Mouse (Mus musculus): ENCODE results near the gene Gnl2. TPM values are rescaled to one million over a fixed set of nuclear protein-coding genes. Genes with fewer than 3 reads are reported as not detected.

Gene Gnl2
- polyA plus RNA-seq, 1 experiment from 2014 or later = 42.3 TPM

DNA sequence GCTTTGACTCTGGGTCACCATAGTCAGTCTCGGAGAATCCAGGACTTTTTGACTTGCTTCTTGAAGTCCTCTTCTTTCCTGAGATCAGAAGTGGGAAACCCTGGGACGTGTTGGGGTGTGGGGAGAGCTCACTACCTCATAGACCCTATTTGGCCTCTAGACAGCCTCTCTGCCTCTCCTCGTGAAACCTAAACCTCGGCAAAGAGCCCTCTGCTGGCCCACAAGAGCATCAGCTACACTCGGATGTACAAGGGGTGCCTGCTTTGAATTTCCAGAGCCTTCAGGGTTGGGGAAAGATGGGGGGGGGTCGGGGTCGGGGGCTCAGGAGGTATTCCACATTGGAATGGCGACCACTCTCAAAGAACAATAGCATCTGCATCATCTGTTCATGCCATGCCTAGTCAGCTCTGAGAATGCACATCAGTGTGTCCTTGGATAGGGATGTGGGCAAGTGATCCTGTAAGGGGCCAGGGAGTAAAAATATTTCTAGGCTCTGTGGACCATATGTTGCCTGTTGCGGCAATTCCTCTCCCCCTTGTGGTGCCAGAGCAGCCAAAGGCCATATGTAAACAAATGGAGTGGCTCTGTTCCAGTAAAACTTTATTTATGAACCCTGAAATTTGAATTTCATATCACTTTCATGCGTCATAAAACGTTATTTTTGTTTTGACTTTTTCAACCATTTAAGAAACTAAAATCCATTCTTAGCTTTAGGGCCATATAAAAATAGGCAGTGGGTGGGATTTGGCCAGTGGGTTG lies 4.6 kb downstream of the Gnl2 start:
- Histone ChIP-seq H3K27ac (ENCODE audit: low read length) (no peak overlapping the region), H3K4me1 (ENCODE audit: insufficient read depth, low read depth, low read length) (peaks cover 5% of the 10 kb centered on the region; the same call in 1 of the 2 replicates), H3K4me3 (ENCODE audit: low read depth, low read length) (no peak overlapping the region), H3K4me2 (replicated peaks; ENCODE audit: low read depth, low read length) (no peak overlapping the region), H3K9me3 (ENCODE audit: low read length) (no peaks in the 10 kb centered on the region), H3K9ac (replicated peaks; ENCODE audit: low read depth) (no peak overlapping the region), H3K27me3 (replicated peaks; ENCODE audit: insufficient read depth, low read length) (no peaks in the 10 kb centered on the region), H3K36me3 (ENCODE audit: insufficient read depth, low read length) (no peaks in the 10 kb centered on the region)
- TF ChIP-seq EP300 (IDR thresholded peaks at IDR 0.05) (no peak), CTCF (IDR thresholded peaks at IDR 0.05) (peak; percentile 47)
- ATAC-seq = no peak
- WGBS = 30% methylated on average over 11 of the region's 11 CpGs
- no peak for DNase-seq (ENCODE audit: low spot score)

DNA sequence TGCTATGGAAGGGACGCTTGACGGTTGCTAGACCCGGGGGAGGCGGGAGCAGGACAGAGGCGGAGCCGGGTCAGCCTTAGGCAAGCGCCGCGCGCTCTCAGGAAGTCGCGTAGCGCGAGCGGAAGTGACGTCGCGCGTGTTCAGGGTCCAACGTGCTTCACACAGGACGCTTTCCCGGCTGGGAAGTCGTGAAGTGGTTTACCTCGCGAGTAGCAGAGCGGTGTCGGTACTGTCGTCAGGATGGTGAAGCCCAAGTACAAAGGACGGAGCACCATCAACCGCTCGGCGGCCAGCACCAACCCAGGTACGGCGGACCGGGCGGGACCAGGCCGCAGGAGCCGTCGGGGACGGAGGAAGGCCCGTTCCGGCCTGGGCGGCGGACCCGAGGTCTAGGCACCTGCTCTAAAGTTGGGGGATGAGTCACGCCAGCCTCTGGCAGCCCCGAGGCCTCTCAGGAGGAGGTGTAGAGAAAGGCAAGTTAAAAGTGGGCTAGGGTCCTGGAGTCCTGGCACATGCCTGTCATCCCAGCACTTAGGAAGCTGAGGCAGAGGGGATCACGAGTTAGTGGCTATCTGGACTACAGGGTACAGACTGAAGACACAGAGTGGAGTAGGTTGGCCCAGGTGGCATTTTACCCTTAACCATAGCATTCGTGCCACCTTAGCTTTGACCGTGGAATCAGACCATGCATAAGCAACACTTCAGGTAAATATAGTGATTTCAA lies 13.7 kb downstream of the Gnl2 start:
- H3K27me3 ChIP-seq (replicated peaks; ENCODE audit: insufficient read depth, low read length) = no peaks in the 10 kb centered on the region
- H3K36me3 ChIP-seq (ENCODE audit: insufficient read depth, low read length) = no peaks in the 10 kb centered on the region
- H3K27ac ChIP-seq (ENCODE audit: low read length) = peak overlapping the region; percentile 48
- peak; percentile 99 for ATAC-seq
- under 1% methylated on average over 50 of the region's 50 CpGs for WGBS
- H3K4me1 ChIP-seq (ENCODE audit: insufficient read depth, low read depth, low read length) = peaks cover 6% of the 10 kb centered on the region; the same call in 1 of the 2 replicates
- peak overlapping the region; percentile 68 for H3K4me3 ChIP-seq (ENCODE audit: low read depth, low read length)
- H3K4me2 ChIP-seq (replicated peaks; ENCODE audit: low read depth, low read length) = peak overlapping the region; percentile 92
- TF ChIP-seq EP300 (IDR thresholded peaks at IDR 0.05) = no peak
- no peak for TF ChIP-seq CTCF (IDR thresholded peaks at IDR 0.05)
- DNase-seq (ENCODE audit: low spot score) = peak; percentile 96
- H3K9ac ChIP-seq (replicated peaks; ENCODE audit: low read depth) = peak overlapping the region; percentile 72
- H3K9me3 ChIP-seq (ENCODE audit: low read length) = no peaks in the 10 kb centered on the region

GRCm38 (mm10) chr4:125034341-125034740 lies 18.0 kb downstream of the Gnl2 start:
- H3K27ac ChIP-seq (ENCODE audit: low read length) = no peak overlapping the region
- H3K4me3 ChIP-seq (ENCODE audit: low read depth, low read length) = no peak overlapping the region
- H3K4me2 ChIP-seq (replicated peaks; ENCODE audit: low read depth, low read length) = no peak overlapping the region
- 71% methylated on average over 4 of the region's 4 CpGs for WGBS
- H3K9ac ChIP-seq (replicated peaks; ENCODE audit: low read depth) = no peak overlapping the region
- ATAC-seq (no peak), DNase-seq (ENCODE audit: low spot score) (peak; percentile 68)
- no peaks in the 10 kb centered on the region for H3K27me3 ChIP-seq (replicated peaks; ENCODE audit: insufficient read depth, low read length)
- no peaks in the 10 kb centered on the region for H3K9me3 ChIP-seq (ENCODE audit: low read length)
- H3K4me1 ChIP-seq (ENCODE audit: insufficient read depth, low read depth, low read length) = peaks cover 6% of the 10 kb centered on the region; the same call in 1 of the 2 replicates
- TF ChIP-seq CTCF (IDR thresholded peaks at IDR 0.05) = no peak
- no peak for TF ChIP-seq EP300 (IDR thresholded peaks at IDR 0.05)
- H3K36me3 ChIP-seq (ENCODE audit: insufficient read depth, low read length) = no peaks in the 10 kb centered on the region

GRCm38 (mm10) chr4:125044454-125044853 lies 28.1 kb downstream of the Gnl2 start:
- no peak for TF ChIP-seq EP300 (IDR thresholded peaks at IDR 0.05)
- no peak for TF ChIP-seq CTCF (IDR thresholded peaks at IDR 0.05)
- no peaks in the 10 kb centered on the region for H3K27me3 ChIP-seq (replicated peaks; ENCODE audit: insufficient read depth, low read length)
- 83% methylated on average over 7 of the region's 7 CpGs for WGBS
- DNase-seq (ENCODE audit: low spot score) (no peak), ATAC-seq (no peak)
- H3K4me3 ChIP-seq (ENCODE audit: low read depth, low read length) = no peak overlapping the region
- H3K9ac ChIP-seq (replicated peaks; ENCODE audit: low read depth) = no peak overlapping the region
- H3K36me3 ChIP-seq (ENCODE audit: insufficient read depth, low read length) = peaks cover 53% of the 10 kb centered on the region
- H3K4me1 ChIP-seq (ENCODE audit: insufficient read depth, low read depth, low read length) = no peaks in the 10 kb centered on the region
- H3K9me3 ChIP-seq (ENCODE audit: low read length) = no peaks in the 10 kb centered on the region
- no peak overlapping the region for H3K27ac ChIP-seq (ENCODE audit: low read length)
- no peak overlapping the region for H3K4me2 ChIP-seq (replicated peaks; ENCODE audit: low read depth, low read length)

GRCm38 (mm10) chr4:125055385-125055784 lies 39.0 kb downstream of the Gnl2 start:
- WGBS = 82% methylated on average over 9 of the region's 9 CpGs
- H3K36me3 ChIP-seq (ENCODE audit: insufficient read depth, low read length) = peaks cover 23% of the 10 kb centered on the region
- no peak overlapping the region for H3K4me3 ChIP-seq (ENCODE audit: low read depth, low read length)
- no peaks in the 10 kb centered on the region for H3K9me3 ChIP-seq (ENCODE audit: low read length)
- no peak overlapping the region for H3K9ac ChIP-seq (replicated peaks; ENCODE audit: low read depth)
- TF ChIP-seq CTCF (IDR thresholded peaks at IDR 0.05) (no peak), EP300 (IDR thresholded peaks at IDR 0.05) (no peak)
- ATAC-seq = peak; percentile 22; the same call in 1 of the 2 replicates
- H3K4me2 ChIP-seq (replicated peaks; ENCODE audit: low read depth, low read length) = no peak overlapping the region
- no peak for DNase-seq (ENCODE audit: low spot score)
- no peaks in the 10 kb centered on the region for H3K4me1 ChIP-seq (ENCODE audit: insufficient read depth, low read depth, low read length)
- no peaks in the 10 kb centered on the region for H3K27me3 ChIP-seq (replicated peaks; ENCODE audit: insufficient read depth, low read length)
- no peak overlapping the region for H3K27ac ChIP-seq (ENCODE audit: low read length)

- Histone ChIP-seq H3K9me3 (ENCODE audit: low read length) (no peaks in the 10 kb centered on the region), H3K9ac (replicated peaks; ENCODE audit: low read depth) (no peak overlapping the region), H3K36me3 (ENCODE audit: insufficient read depth, low read length) (peaks cover 23% of the 10 kb centered on the region), H3K4me2 (replicated peaks; ENCODE audit: low read depth, low read length) (no peak overlapping the region), H3K27ac (ENCODE audit: low read length) (no peak overlapping the region), H3K4me3 (ENCODE audit: low read depth, low read length) (no peak overlapping the region), H3K27me3 (replicated peaks; ENCODE audit: insufficient read depth, low read length) (no peaks in the 10 kb centered on the region), H3K4me1 (ENCODE audit: insufficient read depth, low read depth, low read length) (no peaks in the 10 kb centered on the region)
- TF ChIP-seq EP300 (IDR thresholded peaks at IDR 0.05) (no peak), CTCF (IDR thresholded peaks at IDR 0.05) (no peak)
- WGBS = 86% methylated on average over 4 of the region's 4 CpGs
- no peak for ATAC-seq
- DNase-seq (ENCODE audit: low spot score) = no peak
Observed at GRCm38 (mm10) chr4:125056476-125056875, 40.1 kb downstream of the Gnl2 start.
